Mouse (Mus musculus): ENCODE results near the gene Fam221b. TPM values are rescaled to one million over a fixed set of nuclear protein-coding genes. Genes with fewer than 3 reads are reported as not detected.

The Fam221b gene
- polyA plus RNA-seq, 1 experiment from 2014 or later = 2.8 TPM

GRCm38 (mm10) chr4:43655656-43656338 lies 13.1 kb downstream of the Fam221b start:
- Histone ChIP-seq H3K4me3 (ENCODE audit: low read depth, low read length) (peak overlapping the region; percentile 82), H3K9me3 (replicated peaks; ENCODE audit: control insufficient read depth, low read length) (no peaks in the 10 kb centered on the region), H3K4me2 (ENCODE audit: low read depth, low read length) (peak overlapping the region; percentile 60), H3K36me3 (replicated peaks; ENCODE audit: control insufficient read depth, insufficient read depth, low read depth, low read length) (no peaks in the 10 kb centered on the region), H3K27me3 (ENCODE audit: control insufficient read depth, insufficient read depth, low read length) (no peaks in the 10 kb centered on the region), H3K9ac (replicated peaks; ENCODE audit: low read length) (peak overlapping the region; percentile 90), H3K27ac (replicated peaks; ENCODE audit: low read depth, low read length) (peak overlapping the region; percentile 78), H3K4me1 (ENCODE audit: control insufficient read depth, insufficient read depth, low read length) (no peaks in the 10 kb centered on the region)
- ATAC-seq (replicated peaks; ENCODE audit: insufficient number of reproducible peaks, low FRiP score, low TSS enrichment, low read depth) (peak; percentile 37), DNase-seq (ENCODE audit: low spot score) (no peak)
- 5% methylated on average over 34 of the region's 34 CpGs for WGBS

GRCm38 (mm10) chr4:43653161-43654015 lies 15.6 kb downstream of the Fam221b start, which contains the start of gene Spag8:
Gene Spag8 (minus strand): TSS chr4:43653594.
- Histone ChIP-seq H3K9me3 (replicated peaks; ENCODE audit: control insufficient read depth, low read length) (peaks cover 3% of the 10 kb centered on the region), H3K27ac (replicated peaks; ENCODE audit: low read depth, low read length) (no peak within 1 kb of the TSS), H3K4me1 (ENCODE audit: control insufficient read depth, insufficient read depth, low read length) (no peaks in the 10 kb centered on the region), H3K27me3 (ENCODE audit: control insufficient read depth, insufficient read depth, low read length) (no peaks in the 10 kb centered on the region), H3K9ac (replicated peaks; ENCODE audit: low read length) (peak within 1 kb of the TSS; percentile 9; the same call in 1 of the 2 replicates), H3K4me3 (ENCODE audit: low read depth, low read length) (peak within 1 kb of the TSS; percentile 14; the same call in 1 of the 2 replicates), H3K4me2 (ENCODE audit: low read depth, low read length) (peak within 1 kb of the TSS; percentile 43), H3K36me3 (replicated peaks; ENCODE audit: control insufficient read depth, insufficient read depth, low read depth, low read length) (peaks cover 4% of the 10 kb centered on the region)
- peak; percentile 66 for DNase-seq (ENCODE audit: low spot score)
- 22% methylated on average over 24 of the region's 24 CpGs for WGBS
- no peak for ATAC-seq (replicated peaks; ENCODE audit: insufficient number of reproducible peaks, low FRiP score, low TSS enrichment, low read depth)

- Histone ChIP-seq H3K4me1 (ENCODE audit: control insufficient read depth, insufficient read depth, low read length) (no peaks in the 10 kb centered on the region), H3K9me3 (replicated peaks; ENCODE audit: control insufficient read depth, low read length) (peaks cover 3% of the 10 kb centered on the region), H3K27ac (replicated peaks; ENCODE audit: low read depth, low read length) (no peak overlapping the region), H3K4me2 (ENCODE audit: low read depth, low read length) (peak overlapping the region; percentile 43; the same call in 1 of the 2 replicates), H3K4me3 (ENCODE audit: low read depth, low read length) (no peak overlapping the region), H3K9ac (replicated peaks; ENCODE audit: low read length) (no peak overlapping the region; the same call in 1 of the 2 replicates), H3K36me3 (replicated peaks; ENCODE audit: control insufficient read depth, insufficient read depth, low read depth, low read length) (peaks cover 4% of the 10 kb centered on the region), H3K27me3 (ENCODE audit: control insufficient read depth, insufficient read depth, low read length) (no peaks in the 10 kb centered on the region)
- ATAC-seq (replicated peaks; ENCODE audit: insufficient number of reproducible peaks, low FRiP score, low TSS enrichment, low read depth) (no peak), DNase-seq (ENCODE audit: low spot score) (no peak)
- 90% methylated on average over 4 of the region's 4 CpGs for WGBS
Observed at GRCm38 (mm10) chr4:43652726-43653125, 16.2 kb downstream of the Fam221b start.

- WGBS = 93% methylated on average over 3 of the region's 3 CpGs
- peaks cover 4% of the 10 kb centered on the region for H3K36me3 ChIP-seq (replicated peaks; ENCODE audit: control insufficient read depth, insufficient read depth, low read depth, low read length)
- H3K4me1 ChIP-seq (ENCODE audit: control insufficient read depth, insufficient read depth, low read length) = no peaks in the 10 kb centered on the region
- no peak overlapping the region for H3K4me3 ChIP-seq (ENCODE audit: low read depth, low read length)
- no peak for ATAC-seq (replicated peaks; ENCODE audit: insufficient number of reproducible peaks, low FRiP score, low TSS enrichment, low read depth)
- H3K4me2 ChIP-seq (ENCODE audit: low read depth, low read length) = no peak overlapping the region
- DNase-seq (ENCODE audit: low spot score) = no peak
- H3K9ac ChIP-seq (replicated peaks; ENCODE audit: low read length) = no peak overlapping the region
- no peak overlapping the region for H3K27ac ChIP-seq (replicated peaks; ENCODE audit: low read depth, low read length)
- peaks cover 3% of the 10 kb centered on the region for H3K9me3 ChIP-seq (replicated peaks; ENCODE audit: control insufficient read depth, low read length)
- H3K27me3 ChIP-seq (ENCODE audit: control insufficient read depth, insufficient read depth, low read length) = no peaks in the 10 kb centered on the region
Observed at GRCm38 (mm10) chr4:43649783-43650182, 19.2 kb downstream of the Fam221b start.

- no peak overlapping the region for H3K27ac ChIP-seq (replicated peaks; ENCODE audit: low read depth, low read length)
- H3K36me3 ChIP-seq (replicated peaks; ENCODE audit: control insufficient read depth, insufficient read depth, low read depth, low read length) = no peaks in the 10 kb centered on the region
- H3K9me3 ChIP-seq (replicated peaks; ENCODE audit: control insufficient read depth, low read length) = no peaks in the 10 kb centered on the region
- H3K4me2 ChIP-seq (ENCODE audit: low read depth, low read length) = no peak overlapping the region
- no peaks in the 10 kb centered on the region for H3K27me3 ChIP-seq (ENCODE audit: control insufficient read depth, insufficient read depth, low read length)
- H3K9ac ChIP-seq (replicated peaks; ENCODE audit: low read length) = no peak overlapping the region
- DNase-seq (ENCODE audit: low spot score) (no peak), ATAC-seq (replicated peaks; ENCODE audit: insufficient number of reproducible peaks, low FRiP score, low TSS enrichment, low read depth) (no peak)
- no peak overlapping the region for H3K4me3 ChIP-seq (ENCODE audit: low read depth, low read length)
- H3K4me1 ChIP-seq (ENCODE audit: control insufficient read depth, insufficient read depth, low read length) = no peaks in the 10 kb centered on the region
- 81% methylated on average over 6 of the region's 6 CpGs for WGBS
Observed at GRCm38 (mm10) chr4:43640491-43640890, 28.5 kb downstream of the Fam221b start.

GRCm38 (mm10) chr4:43640076-43640475 lies 28.9 kb downstream of the Fam221b start:
- ATAC-seq (replicated peaks; ENCODE audit: insufficient number of reproducible peaks, low FRiP score, low TSS enrichment, low read depth) = no peak
- Histone ChIP-seq H3K36me3 (replicated peaks; ENCODE audit: control insufficient read depth, insufficient read depth, low read depth, low read length) (no peaks in the 10 kb centered on the region), H3K9me3 (replicated peaks; ENCODE audit: control insufficient read depth, low read length) (no peaks in the 10 kb centered on the region), H3K4me3 (ENCODE audit: low read depth, low read length) (no peak overlapping the region), H3K4me1 (ENCODE audit: control insufficient read depth, insufficient read depth, low read length) (no peaks in the 10 kb centered on the region), H3K4me2 (ENCODE audit: low read depth, low read length) (no peak overlapping the region), H3K27me3 (ENCODE audit: control insufficient read depth, insufficient read depth, low read length) (no peaks in the 10 kb centered on the region), H3K27ac (replicated peaks; ENCODE audit: low read depth, low read length) (no peak overlapping the region), H3K9ac (replicated peaks; ENCODE audit: low read length) (no peak overlapping the region)
- DNase-seq (ENCODE audit: low spot score) = no peak
- 60% methylated on average over 9 of the region's 9 CpGs for WGBS

- Histone ChIP-seq H3K9me3 (replicated peaks; ENCODE audit: control insufficient read depth, low read length) (no peaks in the 10 kb centered on the region), H3K9ac (replicated peaks; ENCODE audit: low read length) (no peak overlapping the region), H3K4me3 (ENCODE audit: low read depth, low read length) (no peak overlapping the region), H3K36me3 (replicated peaks; ENCODE audit: control insufficient read depth, insufficient read depth, low read depth, low read length) (no peaks in the 10 kb centered on the region), H3K4me2 (ENCODE audit: low read depth, low read length) (no peak overlapping the region), H3K4me1 (ENCODE audit: control insufficient read depth, insufficient read depth, low read length) (peaks cover 6% of the 10 kb centered on the region; the same call in 1 of the 2 replicates), H3K27me3 (ENCODE audit: control insufficient read depth, insufficient read depth, low read length) (no peaks in the 10 kb centered on the region; the same call in 1 of the 2 replicates), H3K27ac (replicated peaks; ENCODE audit: low read depth, low read length) (no peak overlapping the region)
- no peak for ATAC-seq (replicated peaks; ENCODE audit: insufficient number of reproducible peaks, low FRiP score, low TSS enrichment, low read depth)
- WGBS = 67% methylated on average over 6 of the region's 6 CpGs
- DNase-seq (ENCODE audit: low spot score) = no peak
Observed at GRCm38 (mm10) chr4:43636751-43637150, 32.2 kb downstream of the Fam221b start.
